Mouse (Mus musculus) frontal cortex, postnatal 10 days (tissue): ENCODE data around the gene Synrg.

Experiments
- DNase-seq, 2 experiments: peaks; one replicate each; pipeline ENCODE4 v3.0.0; 2022; ENCODE audit warnings: low spot score in 2 of 2, mixed read lengths in 1 of 2

Gene Synrg

GRCm38 (mm10) chr11:83981338-83981737 lies 17.1 kb downstream of the Synrg start:
- no peak for DNase-seq

GRCm38 (mm10) chr11:83991701-83992100 lies 27.5 kb downstream of the Synrg start:
- no peak for DNase-seq

- no peak for DNase-seq
These were observed 29.2 kb downstream of the Synrg start for GRCm38 (mm10) chr11:83993428-83993827.

GRCm38 (mm10) chr11:83994481-83994880 lies 30.3 kb downstream of the Synrg start:
- no peak for DNase-seq

- no peak for DNase-seq
These were observed 31.3 kb downstream of the Synrg start for GRCm38 (mm10) chr11:83995535-83995950.

GRCm38 (mm10) chr11:83997171-83997868 lies 33.1 kb downstream of the Synrg start:
- no peak for DNase-seq

- DNase-seq, result no peak
These were observed 34.8 kb downstream of the Synrg start for GRCm38 (mm10) chr11:83998993-83999392.

- no peak for DNase-seq
These were observed 35.2 kb downstream of the Synrg start for GRCm38 (mm10) chr11:83999411-83999915.

GRCm38 (mm10) chr11:84001257-84001656 lies 37.0 kb downstream of the Synrg start:
- DNase-seq, result no peak

GRCm38 (mm10) chr11:84003986-84004385 lies 39.8 kb downstream of the Synrg start:
- no peak for DNase-seq

- DNase-seq, result no peak
These were observed 44.8 kb downstream of the Synrg start for GRCm38 (mm10) chr11:84009001-84009400.

- no peak for DNase-seq
These were observed 46.2 kb downstream of the Synrg start for GRCm38 (mm10) chr11:84010411-84010810.

- DNase-seq, result no peak
These were observed 46.8 kb downstream of the Synrg start for GRCm38 (mm10) chr11:84011050-84011449.

- DNase-seq, result no peak
These were observed 47.3 kb downstream of the Synrg start for GRCm38 (mm10) chr11:84011576-84011975.

- peak in 1 of 2 experiments; percentile 32 for DNase-seq
These were observed 48.9 kb downstream of the Synrg start for GRCm38 (mm10) chr11:84013105-84013504.

GRCm38 (mm10) chr11:84016147-84016809 lies 52.0 kb downstream of the Synrg start:
- no peak for DNase-seq

- no peak for DNase-seq
These were observed 52.7 kb downstream of the Synrg start for GRCm38 (mm10) chr11:84016810-84017508.

GRCm38 (mm10) chr11:84027231-84027630 lies 63.0 kb downstream of the Synrg start:
- DNase-seq, result no peak

GRCm38 (mm10) chr11:84028271-84029028 lies 64.2 kb downstream of the Synrg start:
- no peak for DNase-seq

- no peak for DNase-seq
These were observed 67.7 kb downstream of the Synrg start for GRCm38 (mm10) chr11:84031971-84032370.

- DNase-seq, result no peak
These were observed 68.3 kb downstream of the Synrg start for GRCm38 (mm10) chr11:84032559-84032958.

- no peak for DNase-seq
These were observed 69.4 kb downstream of the Synrg start for GRCm38 (mm10) chr11:84033671-84034070.
